Mouse (Mus musculus) embryo, embryonic 10.5 days (tissue): ENCODE results near the gene Ccl22.

Experiments used
- DNase-seq: peaks from one replicate; pipeline ENCODE4 v3.0.0-alpha.2; 2015; ENCODE audit warnings: low spot score

Gene Ccl22

DNA sequence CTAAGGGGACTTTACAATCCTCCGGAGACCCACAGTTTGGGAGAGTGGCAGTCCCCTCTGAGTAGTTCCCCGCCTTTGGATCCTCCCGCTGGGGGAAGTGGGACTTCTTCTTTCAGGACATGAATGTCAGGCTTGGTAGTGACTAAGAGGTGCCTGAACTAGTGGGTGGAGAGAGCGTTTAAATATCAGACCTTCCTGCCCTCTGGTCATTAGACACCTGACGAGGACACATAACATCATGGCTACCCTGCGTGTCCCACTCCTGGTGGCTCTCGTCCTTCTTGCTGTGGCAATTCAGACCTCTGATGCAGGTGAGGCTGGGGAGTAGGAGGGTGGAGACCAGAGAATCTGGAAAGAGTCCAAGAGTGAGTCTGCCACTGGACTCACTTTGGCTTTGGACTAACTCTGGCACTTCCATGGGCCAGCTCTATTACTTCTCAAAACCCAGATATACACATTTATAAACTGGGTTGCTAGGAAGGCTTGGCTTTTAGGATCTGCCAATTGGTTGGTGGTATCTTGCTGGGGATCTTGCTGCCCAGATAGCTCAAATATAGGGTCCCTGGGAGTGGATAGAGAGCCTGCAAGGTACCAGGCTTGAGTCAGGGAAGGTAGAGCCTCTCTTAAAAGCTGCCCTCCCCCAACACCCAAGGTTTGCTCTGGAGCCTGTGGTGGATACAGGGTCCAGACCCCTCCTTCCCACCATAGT is at the start of gene Ccl22:
Gene Ccl22 (plus strand): TSS at position 115 of the 709 bp plus-strand sequence.
- DNase-seq, result no peak

DNA sequence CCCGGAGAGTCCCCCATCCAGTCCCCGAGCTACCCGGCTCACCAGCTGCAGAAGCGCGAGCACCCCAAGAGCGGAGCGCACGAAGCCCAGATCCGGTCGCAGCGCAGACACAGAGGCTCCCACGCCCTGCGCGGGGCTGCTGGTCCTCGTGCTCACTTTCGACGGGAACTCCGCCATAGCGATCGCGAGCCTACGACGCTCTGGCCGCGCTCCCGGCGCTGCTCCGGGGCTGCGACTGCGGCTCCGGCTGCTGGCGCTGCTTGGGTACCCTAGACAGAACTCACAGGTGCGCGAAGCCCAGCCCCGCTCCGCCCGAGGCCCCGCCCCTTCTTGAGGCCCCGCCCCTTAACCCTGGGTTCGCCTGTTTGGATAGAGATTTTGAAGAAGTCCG is 49.4 kb upstream of the Ccl22 start, which contains the start of gene Pllp:
Gene Pllp (minus strand): TSS at position 285 of the 391 bp plus-strand sequence.
- peak; percentile 53 for DNase-seq

DNA sequence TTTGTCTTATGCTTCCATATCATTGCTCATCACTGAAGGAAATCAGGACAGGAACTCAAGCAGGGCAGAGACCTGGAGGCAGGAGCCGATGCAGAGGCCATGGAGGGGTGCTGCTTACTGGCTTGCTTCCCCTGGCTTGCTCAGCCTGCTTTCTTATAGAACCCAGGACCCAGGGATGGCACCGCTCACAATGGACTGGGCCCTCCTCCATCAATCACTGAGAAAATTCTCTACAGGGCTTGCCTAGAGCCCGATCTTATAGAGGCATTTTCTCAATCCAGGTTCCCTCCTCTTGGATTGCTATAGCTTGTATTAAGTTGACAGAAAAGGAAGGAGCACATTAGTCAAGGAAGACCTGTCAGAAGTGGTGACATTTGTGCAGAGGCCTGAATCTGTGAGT is 48.8 kb upstream of the Ccl22 start:
- no peak for DNase-seq

DNA sequence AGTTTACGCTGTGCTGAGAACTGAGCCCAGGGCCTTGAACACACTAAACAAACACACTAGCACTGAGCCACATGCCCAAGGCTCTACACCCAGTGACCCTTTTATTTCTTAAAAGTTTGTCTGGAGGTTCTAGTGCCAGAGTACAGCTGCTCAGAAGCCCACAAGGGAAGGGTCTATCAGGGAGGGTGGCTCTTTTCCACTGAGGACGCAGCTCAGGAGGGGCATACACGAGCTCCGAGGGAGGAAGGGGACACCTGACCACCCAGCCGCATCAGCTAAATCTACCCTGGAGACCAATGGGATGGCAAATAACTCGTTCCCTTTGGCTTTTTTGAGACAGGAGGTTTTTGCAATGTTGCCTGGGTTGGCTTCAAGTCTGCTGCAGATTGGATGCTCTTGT is 47.4 kb upstream of the Ccl22 start:
- DNase-seq, result no peak

DNA sequence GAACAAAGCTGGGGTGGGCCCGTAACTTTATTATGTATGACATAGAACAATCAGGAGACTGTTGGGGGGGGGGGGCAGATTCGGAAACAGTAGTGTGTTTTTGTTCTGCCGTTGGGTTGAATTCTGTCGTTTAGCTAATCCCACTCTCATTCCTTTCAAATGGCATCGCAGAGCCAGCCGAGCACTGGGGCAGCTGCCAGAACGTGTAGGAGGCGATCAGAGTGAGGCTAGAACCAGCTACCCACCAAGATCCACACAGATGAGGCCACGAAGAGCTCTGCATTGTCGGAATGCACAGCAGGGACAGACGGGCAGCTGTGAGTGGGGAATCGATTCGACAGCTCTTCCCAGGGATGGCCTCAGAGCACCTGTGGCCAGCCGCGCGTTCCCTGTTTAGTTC is 46.0 kb upstream of the Ccl22 start:
- no peak for DNase-seq

DNA sequence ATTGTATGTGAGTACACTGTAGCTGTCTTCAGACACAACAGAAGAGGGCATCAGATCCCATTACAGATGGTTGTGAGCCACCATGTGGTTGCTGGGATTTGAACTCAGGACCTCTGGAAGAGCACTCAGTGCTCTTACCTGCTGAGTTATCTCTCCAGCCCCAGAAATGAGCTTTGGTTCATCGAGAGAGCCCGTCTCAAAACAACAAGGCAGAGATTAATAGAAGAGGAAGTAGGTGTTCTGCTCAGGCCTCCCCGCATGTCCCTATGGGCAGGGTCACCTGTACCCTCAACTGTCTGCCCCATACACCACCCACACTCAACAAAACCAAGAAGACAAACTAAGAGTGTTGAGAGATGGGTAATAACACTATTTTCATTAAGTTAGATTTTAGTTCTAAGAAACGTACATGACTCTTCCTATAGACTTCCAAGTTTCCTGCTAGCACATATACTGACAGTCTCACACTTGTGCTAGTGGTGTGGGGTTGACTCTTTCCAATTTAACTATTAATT is 44.9 kb upstream of the Ccl22 start:
- DNase-seq, result no peak

DNA sequence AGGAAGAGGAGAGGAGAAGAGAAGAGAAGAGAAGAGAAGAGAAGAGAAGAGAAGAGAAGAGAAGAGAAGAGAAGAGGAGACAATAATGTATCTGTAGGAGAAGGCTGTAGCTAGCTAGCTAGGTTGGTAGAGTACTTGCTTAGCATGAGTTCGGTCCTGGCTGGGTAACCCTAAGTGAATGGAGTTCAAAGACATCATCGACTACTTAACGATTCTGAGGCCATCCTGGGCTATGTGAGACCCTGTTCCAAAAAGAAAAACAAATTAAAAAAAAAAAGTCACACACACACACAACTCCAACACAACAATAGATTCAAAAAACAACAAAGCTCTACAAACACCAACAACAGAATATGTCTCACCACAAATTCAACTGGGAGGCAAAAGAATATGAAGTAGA is 43.2 kb upstream of the Ccl22 start:
- DNase-seq, result no peak

DNA sequence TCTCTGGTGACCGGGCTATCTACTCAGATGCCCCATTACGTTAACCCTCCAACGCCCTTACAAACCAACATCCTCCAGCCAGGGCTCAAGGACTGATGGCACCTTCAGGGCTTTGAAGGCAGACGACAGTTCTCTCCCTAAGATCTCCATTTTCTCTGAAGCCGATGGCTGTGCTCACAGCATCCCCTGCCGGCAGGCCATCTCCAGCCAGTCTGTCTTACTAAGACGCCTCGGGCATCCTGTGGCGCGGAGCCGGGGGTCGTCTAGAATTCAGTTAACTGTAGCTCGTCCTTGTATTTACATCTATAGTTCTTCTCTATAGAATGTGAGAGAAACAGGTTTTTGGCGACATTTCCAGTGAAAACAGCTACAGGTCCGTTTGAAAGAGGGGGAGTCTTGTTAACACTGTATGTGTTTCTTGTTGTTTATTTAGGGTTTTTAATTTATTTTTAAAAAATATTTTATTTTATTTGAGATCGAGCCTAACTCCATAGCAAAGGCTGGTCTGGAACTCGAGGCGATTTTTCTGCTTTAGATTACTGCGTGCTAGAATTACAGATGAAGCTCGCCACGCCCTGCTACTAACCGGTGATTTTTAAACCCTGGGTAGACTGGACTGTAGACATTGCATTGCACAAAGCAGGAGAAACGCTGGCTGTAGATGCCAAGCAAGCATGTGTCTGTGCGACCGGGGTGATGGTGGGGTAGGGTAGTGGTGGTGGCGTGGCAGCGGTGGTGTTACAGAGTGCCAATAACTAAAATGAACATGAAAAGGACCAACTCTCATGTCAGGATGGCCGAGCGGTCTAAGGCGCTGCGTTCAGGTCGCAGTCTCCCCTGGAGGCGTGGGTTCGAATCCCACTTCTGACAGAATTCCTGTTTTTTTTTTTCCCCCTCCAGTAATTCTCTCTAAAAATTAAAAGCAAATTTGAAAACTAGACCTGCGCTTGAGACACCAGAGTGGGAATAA is 42.3 kb upstream of the Ccl22 start:
- peak; percentile 94 for DNase-seq

DNA sequence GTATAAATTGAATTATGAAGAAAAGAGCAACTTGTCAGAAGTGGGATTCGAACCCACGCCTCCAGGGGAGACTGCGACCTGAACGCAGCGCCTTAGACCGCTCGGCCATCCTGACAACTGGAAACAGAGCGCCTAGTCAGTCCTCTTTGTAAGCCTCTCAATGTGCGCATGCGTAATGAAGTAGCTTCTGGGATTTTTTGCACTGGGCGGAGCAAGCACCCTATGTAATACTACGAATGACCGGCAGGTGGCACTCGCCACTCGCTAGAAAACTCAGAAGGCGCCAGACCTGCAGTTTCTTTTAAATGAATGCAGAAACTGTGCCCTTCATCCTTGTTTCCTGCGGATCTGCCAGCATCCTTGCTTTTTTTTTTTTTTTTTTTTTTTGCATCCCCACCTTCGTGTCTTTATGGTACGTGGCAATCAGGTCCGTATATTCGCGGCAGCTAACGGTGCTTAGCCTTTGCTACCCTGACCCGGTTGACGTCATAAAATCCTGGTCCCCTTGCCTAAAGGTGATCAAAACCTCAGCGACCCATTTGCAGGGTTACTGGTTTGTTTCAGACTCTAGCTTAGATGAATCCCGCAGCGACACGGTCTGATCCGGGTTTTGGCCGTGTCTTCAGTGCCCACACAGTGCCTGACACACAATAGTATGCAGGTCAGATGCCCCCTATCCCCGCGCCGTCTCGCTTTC is 41.3 kb upstream of the Ccl22 start:
- peak; percentile 99 for DNase-seq

DNA sequence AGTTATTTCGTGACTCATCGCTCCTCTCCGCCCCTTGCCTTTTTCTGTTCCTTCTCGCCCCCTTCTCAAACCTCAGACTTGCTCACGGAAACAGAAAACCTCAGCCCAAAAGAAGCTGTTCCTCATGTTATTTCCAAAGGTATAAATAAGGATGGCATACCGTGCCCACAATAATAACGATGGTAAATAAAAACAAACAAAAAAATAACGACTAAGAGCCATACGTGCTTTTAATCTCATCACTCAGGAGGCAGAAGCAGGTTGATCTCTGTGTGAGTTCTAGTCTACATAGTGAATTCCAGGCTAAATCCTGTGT is 40.8 kb upstream of the Ccl22 start:
- no peak for DNase-seq

DNA sequence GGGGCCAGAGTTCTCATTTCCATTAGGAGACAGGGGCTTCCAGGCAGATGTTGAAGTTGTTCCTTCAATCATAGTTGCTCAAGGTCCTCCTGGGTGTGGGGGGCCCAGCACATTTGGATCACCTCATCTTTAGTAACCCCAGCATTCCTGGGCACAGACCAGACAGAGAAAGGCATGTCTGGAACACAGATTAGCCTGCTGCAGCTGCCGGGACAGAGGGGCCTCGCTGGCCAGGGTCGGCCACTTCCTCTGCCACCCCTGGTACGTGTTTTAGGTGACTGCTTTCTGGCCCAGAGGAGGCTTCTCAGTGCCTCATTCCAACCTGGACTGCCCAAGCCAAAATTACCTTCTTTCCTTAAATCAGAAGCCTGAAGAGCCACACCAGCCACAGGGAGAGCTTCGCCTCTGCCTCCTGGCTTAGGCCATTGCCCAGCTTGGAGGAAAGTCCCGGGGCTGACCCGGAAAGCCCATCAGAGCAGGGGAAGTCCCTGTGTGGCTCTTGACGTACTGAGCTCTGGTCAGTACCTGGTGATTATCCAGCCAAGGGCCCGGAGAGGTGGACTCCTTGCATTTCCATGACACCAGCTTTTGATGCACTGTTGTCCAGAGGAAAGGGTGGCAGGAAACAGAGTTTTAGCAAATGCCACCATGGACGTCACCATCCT is 39.7 kb upstream of the Ccl22 start:
- no peak for DNase-seq

DNA sequence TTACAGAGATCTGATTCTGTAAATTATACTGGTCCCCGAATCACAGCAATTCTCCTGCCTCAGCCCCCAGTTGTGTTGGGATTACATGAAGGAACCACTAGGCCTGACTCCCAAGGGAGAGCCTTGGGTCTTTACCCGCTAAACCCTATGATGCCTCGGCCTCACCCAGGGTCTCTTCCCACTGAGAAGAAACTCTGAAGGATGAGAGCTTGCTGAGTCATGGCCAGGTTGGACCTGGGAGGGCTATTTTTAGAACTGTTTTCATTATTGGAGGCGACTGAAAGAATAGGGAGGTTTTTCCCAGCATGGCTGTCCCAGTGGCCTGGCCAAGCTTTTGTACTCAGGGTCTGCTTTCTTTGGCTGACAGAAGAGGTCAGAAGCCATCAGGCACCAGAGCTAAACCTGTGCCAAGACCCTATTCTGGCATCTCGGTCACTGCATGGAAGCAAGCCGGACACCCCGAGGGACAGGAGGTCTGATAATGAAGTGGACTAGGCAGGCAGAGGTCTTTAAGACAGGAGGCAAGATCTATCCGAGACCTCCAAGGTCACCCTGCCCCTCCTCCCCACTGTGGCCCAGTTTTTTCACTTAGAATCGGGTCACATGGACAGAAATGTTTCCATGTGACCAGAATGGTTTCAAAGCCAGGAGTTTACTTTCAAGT is 38.5 kb upstream of the Ccl22 start:
- DNase-seq, result no peak

DNA sequence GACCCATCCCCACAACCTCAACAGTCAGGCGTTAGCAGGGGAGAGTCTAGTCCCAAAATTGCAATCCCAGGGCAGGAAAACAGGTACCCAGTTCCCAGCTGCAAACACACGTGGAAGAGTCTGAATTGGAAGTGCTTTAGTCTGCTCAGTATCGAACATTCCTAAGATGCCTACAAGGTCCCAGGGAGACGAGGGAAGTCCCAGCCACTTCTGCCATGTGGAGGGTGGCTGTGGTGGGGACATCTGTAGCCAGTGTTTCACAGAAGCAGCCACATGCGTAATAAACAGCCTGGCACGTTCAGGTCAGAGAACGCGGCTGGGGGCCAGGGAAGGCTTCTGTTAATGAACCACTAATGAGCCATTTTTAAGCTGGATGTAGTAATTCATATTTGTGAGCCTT is 35.1 kb upstream of the Ccl22 start:
- DNase-seq, result no peak

DNA sequence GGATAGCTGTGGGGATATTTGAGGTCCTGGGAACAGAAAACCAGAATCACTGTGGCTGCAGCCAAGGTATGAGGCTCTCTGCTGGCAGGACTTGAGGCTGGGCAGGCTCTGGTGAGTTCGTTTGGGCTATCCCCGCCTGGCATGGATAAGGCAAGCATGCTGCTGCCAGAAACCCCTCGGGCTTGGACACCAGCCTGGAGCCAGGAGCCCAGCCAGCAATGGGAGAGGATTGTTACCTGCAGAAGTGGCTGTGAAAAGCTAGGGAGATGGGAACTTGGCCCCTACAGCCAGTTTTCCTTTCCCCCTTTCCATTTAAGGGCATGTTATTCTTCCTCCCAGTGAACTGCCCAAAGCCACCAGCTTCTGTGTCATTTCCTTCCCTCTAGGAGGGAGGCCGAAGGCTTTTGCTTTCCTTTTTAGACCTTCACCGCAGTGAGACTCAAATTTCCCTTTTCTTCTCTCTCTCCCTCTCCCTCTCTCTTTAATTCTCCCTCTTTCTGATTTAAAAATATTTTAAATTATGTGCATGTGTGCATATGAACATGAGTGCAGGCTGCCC is 34.2 kb upstream of the Ccl22 start:
- no peak for DNase-seq

DNA sequence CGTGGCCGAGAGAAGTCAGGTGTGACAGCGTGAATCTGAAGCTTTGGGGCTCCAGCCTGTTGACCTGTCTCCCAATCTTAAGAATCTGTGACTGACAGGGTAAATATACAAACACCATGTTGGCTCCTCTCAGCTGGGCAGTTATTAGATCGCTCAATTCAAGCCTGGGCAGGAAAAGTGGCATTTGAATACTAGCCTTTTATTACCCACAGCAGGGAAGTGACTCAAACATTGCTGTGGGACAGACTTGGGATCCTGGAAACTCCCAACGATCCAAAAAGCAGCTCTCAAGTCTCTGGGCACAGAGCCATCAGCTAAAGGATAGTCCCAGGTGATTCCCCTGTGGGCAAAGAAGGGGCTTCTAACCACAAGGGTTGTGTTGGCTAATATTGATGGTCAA is 30.8 kb upstream of the Ccl22 start:
- no peak for DNase-seq

DNA sequence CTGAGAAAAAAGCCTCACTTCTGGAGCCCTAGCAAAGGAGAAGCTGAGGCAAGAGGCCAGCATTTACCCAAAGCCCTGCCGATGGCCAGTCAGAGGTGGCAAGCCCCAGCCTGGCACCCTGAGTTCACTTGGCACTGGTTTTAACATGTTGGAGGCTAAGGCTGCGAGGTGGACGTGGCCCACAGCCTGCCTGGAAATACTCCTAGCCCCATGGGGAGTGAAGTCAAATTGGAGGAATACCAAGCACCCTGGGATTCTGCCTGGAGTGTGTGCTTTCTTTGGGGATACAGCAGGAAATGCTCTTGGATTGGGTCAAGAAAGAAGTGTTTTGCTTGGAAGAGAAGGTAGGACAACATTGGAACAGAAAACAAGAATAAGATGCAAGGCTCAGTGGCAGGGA is 29.5 kb upstream of the Ccl22 start:
- DNase-seq, result no peak

DNA sequence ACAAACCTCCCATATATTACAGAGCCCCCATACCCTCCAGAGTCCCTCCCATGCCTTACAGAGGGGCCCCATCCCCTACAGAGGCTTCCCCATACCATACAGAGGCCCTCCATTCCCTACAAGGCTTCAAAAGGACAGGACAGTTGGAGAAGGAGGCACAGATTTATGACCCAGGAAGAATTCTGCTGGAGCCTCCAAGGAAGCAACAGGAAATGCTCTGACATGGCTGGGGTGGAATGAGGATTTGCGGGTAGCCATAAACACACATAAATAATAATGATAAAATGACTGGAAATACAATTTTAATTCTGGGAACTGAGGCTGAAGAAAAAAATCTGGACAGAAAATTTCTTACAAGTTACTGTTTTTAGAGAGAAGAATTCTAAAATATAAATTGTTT is 28.5 kb upstream of the Ccl22 start:
- DNase-seq, result no peak

DNA sequence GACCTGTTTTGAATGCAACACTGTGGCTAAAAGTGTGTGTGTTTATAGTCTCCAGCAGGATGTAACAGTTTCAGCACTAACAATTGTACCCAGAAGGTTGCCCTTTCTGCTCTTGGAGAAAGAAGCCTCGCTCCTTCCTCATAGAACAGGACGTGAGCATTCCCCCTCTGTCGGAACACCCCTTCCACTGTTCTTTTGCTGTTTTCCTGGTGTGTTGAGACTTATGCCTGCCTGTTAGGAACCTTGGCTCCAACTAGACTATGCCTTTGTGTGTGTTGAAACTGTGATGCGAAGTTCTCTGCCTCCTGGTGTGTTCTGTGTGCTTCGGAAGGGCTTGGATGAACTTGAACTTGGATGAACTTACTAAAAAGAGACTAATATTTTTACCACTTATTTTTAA is 19.4 kb upstream of the Ccl22 start:
- no peak for DNase-seq

DNA sequence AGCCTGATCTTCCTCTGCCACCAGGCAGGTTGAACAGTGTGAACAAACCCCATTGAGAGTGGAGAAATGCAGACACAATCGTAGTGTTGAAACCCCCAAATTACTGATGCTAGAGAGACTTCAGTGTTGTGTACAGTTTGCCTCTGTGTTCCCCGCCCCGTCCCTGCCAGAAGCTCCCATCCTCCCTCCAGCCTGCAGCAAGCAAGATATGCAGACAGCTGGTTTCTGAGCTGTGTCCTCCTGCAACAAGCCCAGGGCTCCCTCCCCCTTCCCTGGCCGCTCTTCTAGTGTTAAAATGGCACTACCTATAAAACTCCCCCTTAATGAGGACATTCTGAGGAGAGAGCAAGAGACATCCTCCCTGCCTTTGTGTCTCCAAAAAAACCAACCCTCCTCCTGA is 16.1 kb upstream of the Ccl22 start:
- no peak for DNase-seq

DNA sequence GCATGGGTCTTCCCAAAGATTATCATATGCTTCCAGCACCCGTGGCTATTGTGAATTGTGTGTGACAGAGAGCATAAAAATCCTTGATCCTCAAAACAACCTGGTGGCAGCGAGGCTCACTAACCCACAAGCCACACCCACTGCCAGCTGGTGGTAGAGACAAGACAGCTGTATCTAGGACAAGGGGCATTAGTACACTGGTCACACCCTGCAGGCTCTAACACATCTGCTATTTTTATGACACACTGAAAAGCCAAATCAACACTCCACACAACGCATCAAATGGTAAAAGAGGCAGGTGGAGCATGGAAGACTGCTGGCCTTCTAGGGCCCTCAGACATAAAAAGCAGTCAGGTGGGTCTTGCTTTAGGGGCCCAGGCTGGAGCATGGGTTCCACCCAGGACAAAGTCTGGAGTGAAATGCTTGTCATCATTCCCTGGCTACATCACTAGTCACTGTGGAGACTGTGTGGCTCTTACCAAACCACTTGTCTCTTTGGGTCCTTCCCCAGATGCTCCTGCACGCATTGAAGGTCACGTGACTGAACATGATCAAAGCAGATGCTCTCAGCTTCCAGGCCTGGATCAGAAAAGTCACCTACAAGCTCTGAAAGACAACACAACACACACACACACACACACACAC is 11.4 kb upstream of the Ccl22 start:
- no peak for DNase-seq
